Mouse (Mus musculus): ENCODE data around the gene Plce1.

DNA sequence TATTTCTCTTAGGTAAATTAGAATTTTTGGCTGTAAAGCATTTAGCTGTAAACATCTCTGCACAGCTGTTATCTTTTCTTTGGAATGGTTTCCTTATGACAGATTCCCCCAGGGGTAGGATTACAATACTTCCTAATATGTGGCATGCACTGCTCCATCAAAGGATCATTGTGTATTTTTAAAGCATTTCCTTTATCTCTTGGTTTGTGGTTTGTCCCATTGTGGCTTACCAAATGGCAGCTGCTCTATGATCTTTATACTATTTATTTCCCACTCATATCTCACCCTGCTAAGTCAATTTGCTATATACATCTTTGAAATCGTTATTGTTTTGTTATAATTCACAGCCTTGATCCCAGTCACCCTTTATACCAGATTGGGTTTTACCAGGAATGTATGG lies 352.3 kb downstream of the Plce1 start:
- TF ChIP-seq CTCF (IDR thresholded peaks at IDR 0.05; ENCODE audit: insufficient read depth, low read depth, low read length) (no peak), POLR2A (IDR thresholded peaks at IDR 0.05; ENCODE audit: insufficient read depth, low read depth, low read length) (no peak)

Data from olfactory bulb, adult 2 months (tissue).